Mouse (Mus musculus) liver, adult 2 months (tissue): ENCODE data around the gene Ubox5. TPM values are rescaled to one million over a fixed set of nuclear protein-coding genes. Genes with fewer than 3 reads are reported as not detected.

Experiments used
- DNase-seq: peaks from one replicate; pipeline ENCODE4 v3.0.0-alpha.2; 2011; ENCODE audit warnings: low read depth, low spot score; ENCODE audit errors: extremely low read depth
- H3K27ac ChIP-seq: fragments of 200-500 bp; replicated peaks from 2 replicates; pipeline ENCODE4 v1.5.1; 2012; ENCODE audit warnings: low read depth, mild to moderate bottlenecking, control low read depth, inconsistent platforms, low read length; ENCODE audit not compliant: insufficient read depth
- H3K27me3 ChIP-seq: fragments of 200-500 bp; 2 replicates; pipeline ENCODE4 v1.6.1; 2012; ENCODE audit warnings: mild to moderate bottlenecking, moderate library complexity, low read length, inconsistent platforms; ENCODE audit not compliant: control insufficient read depth, insufficient read depth
- H3K36me3 ChIP-seq: fragments of 200-500 bp; 2 replicates; pipeline ENCODE4 v1.6.1; 2012; ENCODE audit warnings: low read length, inconsistent platforms; ENCODE audit not compliant: control insufficient read depth, insufficient read depth
- H3K4me1 ChIP-seq: fragments of 200-500 bp; 2 replicates; pipeline ENCODE4 v1.6.1; 2011; ENCODE audit warnings: low read length; ENCODE audit not compliant: control insufficient read depth, insufficient read depth
- H3K4me3 ChIP-seq: fragments of 200-500 bp; 2 replicates; pipeline ENCODE4 v1.5.1; 2011; ENCODE audit warnings: low read depth, mild to moderate bottlenecking, control low read depth, low read length, moderate library complexity; ENCODE audit not compliant: insufficient read depth
- H3K79me2 ChIP-seq: fragments of 200-500 bp; 2 replicates; pipeline ENCODE4 v1.6.1; 2012; ENCODE audit warnings: inconsistent platforms, mild to moderate bottlenecking, low read length, moderate library complexity; ENCODE audit not compliant: control insufficient read depth, insufficient read depth
- H3K9ac ChIP-seq: fragments of 200-500 bp; 2 replicates; pipeline ENCODE4 v1.6.1; 2012; ENCODE audit warnings: low read depth, mild to moderate bottlenecking, control low read depth, inconsistent platforms, low read length
- CTCF ChIP-seq: fragments of 200-500 bp; IDR thresholded peaks from 2 replicates; pipeline ENCODE4 v1.5.1; 2011; ENCODE audit warnings: low read depth, low read length, control low read depth
- POLR2A ChIP-seq: fragments of 200-500 bp; IDR thresholded peaks from 2 replicates; pipeline ENCODE4 v1.6.1; 2011; ENCODE audit warnings: low read length, control low read depth; ENCODE audit not compliant: insufficient read depth; ENCODE audit errors: extremely low read depth
- WGBS: fragments of 180-500 bp; shearing (Covaris S2); methylation state at CpG from one replicate; pipeline ENCODE4 v1.1.7; 2018; 5-methylcytosine and 5-hydroxymethylcytosine counted together
- polyA plus RNA-seq: library from polyadenylated mRNA; depleted of rRNA; stranded (reverse); fragments of >200 nt; gene quantifications from 2 replicates; pipeline ENCODE4 v1.2.3, GENCODE M21; 2012
- total RNA-seq: library from RNA; depleted of rRNA; stranded (reverse); fragments of >200 nt; gene quantifications from 2 replicates; pipeline ENCODE4 v1.2.3, GENCODE M21; 2014

Gene Ubox5
- total and polyA plus RNA-seq, 2 experiments: 1.0 to 3.4 TPM

GRCm38 (mm10) chr2:130589761-130590160 lies 40.1 kb downstream of the Ubox5 start:
- H3K79me2 ChIP-seq: no peaks in the 10 kb centered on the region
- 84% methylated on average over 2 of the region's 2 CpGs for WGBS
- H3K27me3 ChIP-seq: no peaks in the 10 kb centered on the region
- peaks cover 2% of the 10 kb centered on the region; the same call in 1 of the 2 replicates for H3K36me3 ChIP-seq
- TF ChIP-seq POLR2A (no peak), CTCF (no peak)
- H3K4me1 ChIP-seq: no peaks in the 10 kb centered on the region
- H3K27ac ChIP-seq: no peak overlapping the region
- no peak for DNase-seq
- H3K9ac ChIP-seq: no peak overlapping the region
- no peak overlapping the region for H3K4me3 ChIP-seq

- TF ChIP-seq POLR2A (no peak), CTCF (no peak)
- DNase-seq: no peak
- 81% methylated on average over 4 of the region's 4 CpGs for WGBS
- H3K36me3 ChIP-seq: no peaks in the 10 kb centered on the region
- no peaks in the 10 kb centered on the region for H3K79me2 ChIP-seq
- no peak overlapping the region for H3K4me3 ChIP-seq
- H3K27me3 ChIP-seq: no peaks in the 10 kb centered on the region
- no peak overlapping the region for H3K9ac ChIP-seq
- no peaks in the 10 kb centered on the region for H3K4me1 ChIP-seq
- no peak overlapping the region for H3K27ac ChIP-seq
These were observed 40.7 kb downstream of the Ubox5 start for GRCm38 (mm10) chr2:130589157-130589556.

GRCm38 (mm10) chr2:130588373-130588772 lies 41.5 kb downstream of the Ubox5 start:
- no peaks in the 10 kb centered on the region for H3K79me2 ChIP-seq
- no peak for TF ChIP-seq POLR2A
- TF ChIP-seq CTCF: no peak
- no peaks in the 10 kb centered on the region for H3K36me3 ChIP-seq
- no peak overlapping the region for H3K9ac ChIP-seq
- 67% methylated on average over 2 of the region's 2 CpGs for WGBS
- H3K4me3 ChIP-seq: no peak overlapping the region
- H3K27ac ChIP-seq: no peak overlapping the region
- no peak for DNase-seq
- no peaks in the 10 kb centered on the region for H3K4me1 ChIP-seq
- no peaks in the 10 kb centered on the region for H3K27me3 ChIP-seq

GRCm38 (mm10) chr2:130586016-130586415 lies 43.8 kb downstream of the Ubox5 start:
- Histone ChIP-seq H3K79me2 (no peaks in the 10 kb centered on the region), H3K4me1 (no peaks in the 10 kb centered on the region), H3K27me3 (peaks cover 7% of the 10 kb centered on the region), H3K9ac (no peak overlapping the region), H3K4me3 (no peak overlapping the region), H3K36me3 (no peaks in the 10 kb centered on the region), H3K27ac (no peak overlapping the region)
- DNase-seq: no peak
- TF ChIP-seq POLR2A (no peak), CTCF (no peak)
- WGBS: 85% methylated on average over 6 of the region's 6 CpGs

GRCm38 (mm10) chr2:130583902-130584560 lies 45.8 kb downstream of the Ubox5 start:
- DNase-seq: no peak
- Histone ChIP-seq H3K36me3 (no peaks in the 10 kb centered on the region), H3K79me2 (no peaks in the 10 kb centered on the region), H3K27ac (no peak overlapping the region), H3K4me1 (no peaks in the 10 kb centered on the region; the same call in 1 of the 2 replicates), H3K9ac (no peak overlapping the region), H3K4me3 (no peak overlapping the region), H3K27me3 (peaks cover 9% of the 10 kb centered on the region)
- TF ChIP-seq CTCF (no peak), POLR2A (no peak)
- WGBS: 90% methylated on average over 10 of the region's 10 CpGs

- 60% methylated on average over 10 of the region's 10 CpGs for WGBS
- peaks cover 11% of the 10 kb centered on the region for H3K27me3 ChIP-seq
These were observed 47.3 kb downstream of the Ubox5 start, which contains the start of gene Avp for GRCm38 (mm10) chr2:130582552-130582951. Gene Avp (minus strand): TSS chr2:130582554.

More at GRCm38 (mm10) chr2:130582552-130582951, 47.3 kb downstream of the Ubox5 start, which contains the start of gene Avp:
- Histone ChIP-seq H3K36me3 (no peaks in the 10 kb centered on the region), H3K27ac (no peak within 1 kb of the TSS), H3K79me2 (no peaks in the 10 kb centered on the region), H3K4me1 (peaks cover 1% of the 10 kb centered on the region), H3K9ac (no peak within 1 kb of the TSS), H3K4me3 (no peak within 1 kb of the TSS)
- TF ChIP-seq POLR2A: no peak
- TF ChIP-seq CTCF: no peak
- no peak for DNase-seq
